Mouse (Mus musculus) lung, postnatal 0 days (tissue): ENCODE data around the gene Brinp1. TPM values are rescaled to one million over a fixed set of nuclear protein-coding genes. Genes with fewer than 3 reads are reported as not detected.
"Not testable (repeated sequence)": the region's sequence is repeated elsewhere in the genome, so short reads cannot be mapped to it uniquely, and the experiment has no call there.

Source experiments
- ATAC-seq: fragments of 200-750 bp; cut with Nextera tagmentation; 2 replicates; pipeline ENCODE4 v1.8.0; 2017; ENCODE audit warnings: moderate library complexity
- DNase-seq: peaks from one replicate; pipeline ENCODE4 v3.0.0-alpha.2; 2016; ENCODE audit warnings: low spot score
- H3K27ac ChIP-seq: fragments of 300-500 bp; sonication (generic); 2 replicates; pipeline ENCODE4 v1.5.1; 2014; ENCODE audit warnings: antibody characterized with exemption, mild to moderate bottlenecking, low read length, mixed read lengths
- H3K27me3 ChIP-seq: fragments of 300-500 bp; sonication (generic); replicated peaks from 2 replicates; pipeline ENCODE4 v1.6.1; 2014; ENCODE audit warnings: low read length, mixed read lengths; ENCODE audit not compliant: insufficient read depth
- H3K36me3 ChIP-seq: fragments of 300-500 bp; sonication (generic); 2 replicates; pipeline ENCODE4 v1.6.1; 2014; ENCODE audit warnings: low read length, mixed read lengths; ENCODE audit not compliant: insufficient read depth
- H3K4me1 ChIP-seq: fragments of 300-500 bp; sonication (generic); 2 replicates; pipeline ENCODE4 v1.6.1; 2014; ENCODE audit warnings: antibody characterized with exemption, low read depth, low read length, mixed read lengths; ENCODE audit not compliant: insufficient read depth
- H3K4me2 ChIP-seq: fragments of 300-500 bp; sonication (generic); replicated peaks from 2 replicates; pipeline ENCODE4 v1.6.1; 2014; ENCODE audit warnings: low read depth, mild to moderate bottlenecking, low read length, moderate library complexity, mixed read lengths
- H3K4me3 ChIP-seq: fragments of 300-500 bp; sonication (generic); 2 replicates; pipeline ENCODE4 v1.5.1; 2014; ENCODE audit warnings: low read depth, low read length
- H3K9ac ChIP-seq: fragments of 300-500 bp; sonication (generic); replicated peaks from 2 replicates; pipeline ENCODE4 v1.6.1; 2014; ENCODE audit warnings: low read depth, mild to moderate bottlenecking
- H3K9me3 ChIP-seq: fragments of 300-500 bp; sonication (generic); 2 replicates; pipeline ENCODE4 v1.6.1; 2016; ENCODE audit warnings: low read length, mixed read lengths
- CTCF ChIP-seq: IDR thresholded peaks from 2 replicates; pipeline ENCODE4 v1.5.1; 2016; ENCODE audit warnings: antibody characterized with exemption, mild to moderate bottlenecking
- EP300 ChIP-seq: IDR thresholded peaks from 2 replicates; pipeline ENCODE4 v1.6.1; 2016; ENCODE audit warnings: antibody characterized with exemption, mild to moderate bottlenecking, control low read depth
- WGBS: fragments of 180-500 bp; shearing (Covaris S2); extraction: QIAGEN DNeasy Blood & Tissue Kit; methylation state at CpG from one replicate; pipeline ENCODE4 v1.1.7; 2014; 5-methylcytosine and 5-hydroxymethylcytosine counted together
- polyA plus RNA-seq: library from polyadenylated mRNA; unstranded; fragments of >200 nt; fragmentation: Nextera tagmentation; extraction: Ambion mirVana; gene quantifications from 2 replicates; pipeline ENCODE4 v1.2.1, GENCODE M21; 2015

Brinp1 gene
- polyA plus RNA-seq, 1 experiment from 2014 or later = 13.6 TPM

DNA sequence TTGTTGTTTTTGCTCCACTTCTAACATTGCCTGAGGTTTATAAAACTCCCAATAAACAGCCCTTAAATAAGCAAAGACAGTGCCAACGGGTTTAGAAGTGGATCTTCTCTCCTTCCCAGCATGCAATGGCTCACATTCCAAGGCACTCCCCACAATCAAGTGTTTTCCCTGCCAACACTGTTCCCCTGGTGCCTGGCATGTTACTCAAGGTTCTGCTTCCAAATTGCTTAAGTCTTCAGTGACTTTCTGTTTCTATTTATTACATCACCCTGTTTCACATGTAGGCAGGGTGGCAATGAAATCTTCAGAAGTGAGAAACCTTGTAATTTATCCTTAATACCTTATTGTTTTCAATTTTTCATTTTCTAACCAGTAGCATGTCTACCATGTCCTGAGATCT, 97.3 kb downstream of the Brinp1 start:
- no peak for TF ChIP-seq EP300
- TF ChIP-seq CTCF = no peak
- no peaks in the 10 kb centered on the region for H3K36me3 ChIP-seq
- no peaks in the 10 kb centered on the region for H3K27me3 ChIP-seq
- no peaks in the 10 kb centered on the region for H3K4me1 ChIP-seq
- no peak overlapping the region for H3K4me3 ChIP-seq
- 26% methylated on average over 1 of the region's 1 CpGs for WGBS
- no peaks in the 10 kb centered on the region for H3K9me3 ChIP-seq
- H3K4me2 ChIP-seq = no peak overlapping the region
- ATAC-seq = no peak
- H3K9ac ChIP-seq = no peak overlapping the region
- no peak overlapping the region for H3K27ac ChIP-seq
- DNase-seq = peak; percentile 19

DNA sequence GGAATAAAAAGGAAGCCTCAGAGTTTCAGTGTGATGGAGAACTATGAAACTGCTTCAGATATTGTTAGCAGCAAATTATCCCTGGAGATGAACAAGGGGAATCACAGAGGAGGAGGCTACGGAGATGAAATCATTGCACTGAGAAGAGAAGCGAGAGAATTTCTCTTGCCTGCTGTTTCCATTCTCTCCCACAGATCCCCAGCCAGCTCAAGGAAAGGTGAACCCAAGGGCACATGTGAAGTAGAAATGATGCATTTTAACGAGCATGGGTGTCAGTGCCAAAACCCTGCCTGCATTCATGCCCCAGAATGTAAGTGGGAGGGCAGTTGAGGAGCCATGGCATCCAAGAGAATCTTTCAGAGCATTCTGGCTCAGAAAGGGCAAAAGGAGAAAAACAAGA, 104.5 kb downstream of the Brinp1 start:
- H3K36me3 ChIP-seq = no peaks in the 10 kb centered on the region
- H3K9me3 ChIP-seq = no peaks in the 10 kb centered on the region
- H3K4me3 ChIP-seq = no peak overlapping the region
- no peaks in the 10 kb centered on the region for H3K27me3 ChIP-seq
- H3K4me2 ChIP-seq = no peak overlapping the region
- no peaks in the 10 kb centered on the region for H3K4me1 ChIP-seq
- H3K27ac ChIP-seq = no peak overlapping the region
- no peak for TF ChIP-seq EP300
- TF ChIP-seq CTCF = no peak
- 57% methylated on average over 3 of the region's 3 CpGs for WGBS
- no peak for ATAC-seq
- no peak for DNase-seq
- no peak overlapping the region for H3K9ac ChIP-seq

DNA sequence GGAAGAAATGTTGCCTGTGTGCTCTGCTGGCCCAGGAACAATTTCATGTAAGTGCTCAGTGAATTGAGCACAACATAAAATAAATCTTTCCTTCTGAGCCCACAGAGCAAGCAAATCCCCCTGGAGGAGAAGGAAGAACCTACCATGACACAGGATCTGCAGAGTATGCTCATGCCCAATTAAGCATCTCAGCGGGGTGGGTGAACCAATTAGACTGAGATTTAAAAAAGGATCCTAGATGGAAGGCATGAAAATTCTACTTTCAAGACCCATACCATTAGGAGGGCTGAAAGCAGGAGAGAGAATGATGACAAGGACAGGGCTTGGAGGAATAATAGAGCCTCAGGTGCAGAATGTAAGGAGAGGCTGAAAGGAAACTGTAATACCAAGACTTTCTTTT, 107.2 kb downstream of the Brinp1 start:
- no peaks in the 10 kb centered on the region for H3K9me3 ChIP-seq
- WGBS = 86% methylated on average over 1 of the region's 1 CpGs
- DNase-seq = no peak
- no peak for TF ChIP-seq EP300
- TF ChIP-seq CTCF = no peak
- H3K27me3 ChIP-seq = no peaks in the 10 kb centered on the region
- no peaks in the 10 kb centered on the region for H3K4me1 ChIP-seq
- H3K9ac ChIP-seq = no peak overlapping the region
- no peak overlapping the region for H3K27ac ChIP-seq
- ATAC-seq = no peak
- no peak overlapping the region for H3K4me2 ChIP-seq
- H3K4me3 ChIP-seq = no peak overlapping the region
- H3K36me3 ChIP-seq = no peaks in the 10 kb centered on the region

DNA sequence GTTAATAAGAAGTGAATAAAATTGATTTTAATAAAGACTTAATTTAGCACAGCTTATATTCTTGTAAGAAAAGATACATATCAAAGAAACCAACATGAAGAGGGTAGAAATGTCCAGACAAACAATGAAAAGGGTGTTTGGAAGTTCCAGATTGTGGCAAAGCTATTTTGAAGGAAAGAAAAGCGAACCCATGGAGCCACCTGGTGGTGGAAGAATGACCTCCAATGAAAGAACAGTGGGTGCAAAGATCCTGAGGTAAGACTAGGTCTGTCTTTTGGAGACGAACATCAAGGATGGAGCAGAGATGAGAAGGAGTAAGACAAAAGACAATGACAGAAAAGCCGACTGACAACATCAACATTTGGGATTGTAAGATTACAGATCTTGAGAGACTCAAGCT, 108.2 kb downstream of the Brinp1 start:
- Histone ChIP-seq H3K4me2 (no peak overlapping the region), H3K4me1 (no peaks in the 10 kb centered on the region), H3K4me3 (no peak overlapping the region), H3K36me3 (no peaks in the 10 kb centered on the region), H3K27ac (no peak overlapping the region), H3K9ac (no peak overlapping the region), H3K27me3 (no peaks in the 10 kb centered on the region), H3K9me3 (no peaks in the 10 kb centered on the region)
- TF ChIP-seq EP300 = no peak
- TF ChIP-seq CTCF = peak; percentile 69
- WGBS = 30% methylated on average over 3 of the region's 3 CpGs
- ATAC-seq (no peak), DNase-seq (peak; percentile 10)

DNA sequence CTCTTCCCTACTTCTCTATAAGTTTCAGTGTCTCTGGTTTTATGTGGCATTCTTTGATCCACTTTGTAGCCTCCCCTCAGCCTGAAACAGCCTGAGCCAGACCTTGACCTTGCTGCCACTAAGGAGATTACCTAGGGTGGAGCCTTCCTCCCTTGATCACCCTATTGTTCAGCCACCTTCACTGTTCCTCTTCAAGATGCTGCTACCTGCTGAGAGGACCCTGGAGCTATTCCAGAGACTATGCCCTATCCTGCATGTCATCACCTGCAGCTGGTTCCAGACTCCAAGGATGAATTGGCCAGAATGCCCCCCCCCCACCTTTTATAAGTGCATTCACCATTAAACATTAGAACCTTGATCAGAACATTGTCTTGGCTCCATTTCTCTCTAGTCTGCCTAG, 140.2 kb downstream of the Brinp1 start:
- not testable (repeated sequence) for DNase-seq, H3K4me1 ChIP-seq, H3K4me2 ChIP-seq, H3K27me3 ChIP-seq, H3K36me3 ChIP-seq, H3K4me3 ChIP-seq, ATAC-seq, H3K9ac ChIP-seq, H3K9me3 ChIP-seq, H3K27ac ChIP-seq

DNA sequence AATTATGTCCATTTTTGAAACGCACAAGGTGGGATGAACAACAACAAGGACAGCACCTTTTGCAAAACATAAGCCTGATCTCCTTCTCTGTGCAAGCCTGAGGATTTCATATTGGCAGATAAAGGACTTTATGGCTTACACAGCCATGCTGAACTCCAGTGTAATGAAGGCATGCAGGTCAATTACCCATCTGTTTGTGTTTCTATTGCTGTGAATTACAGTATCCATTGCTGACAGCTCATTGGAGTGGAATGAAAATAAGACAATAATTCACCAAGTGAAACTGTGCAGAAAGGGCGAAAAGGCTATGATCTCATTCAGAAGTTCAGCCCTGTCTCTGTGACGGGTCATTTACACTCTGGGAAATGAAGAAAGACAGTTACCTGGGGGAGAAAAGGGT, 147.7 kb downstream of the Brinp1 start:
- TF ChIP-seq CTCF (no peak), EP300 (no peak)
- no peak overlapping the region for H3K27ac ChIP-seq
- no peak overlapping the region for H3K4me3 ChIP-seq
- H3K4me2 ChIP-seq = no peak overlapping the region
- no peaks in the 10 kb centered on the region for H3K36me3 ChIP-seq
- 66% methylated on average over 3 of the region's 3 CpGs for WGBS
- H3K9ac ChIP-seq = no peak overlapping the region
- no peak for ATAC-seq
- no peaks in the 10 kb centered on the region for H3K4me1 ChIP-seq
- H3K27me3 ChIP-seq = no peaks in the 10 kb centered on the region
- no peak for DNase-seq
- no peaks in the 10 kb centered on the region for H3K9me3 ChIP-seq
